Mouse (Mus musculus) embryonic facial prominence, embryonic 15.5 days (tissue): ENCODE results near the gene Prcp. TPM values are rescaled to one million over a fixed set of nuclear protein-coding genes. Genes with fewer than 3 reads are reported as not detected.
"Not testable (repeated sequence)": the region's sequence is repeated elsewhere in the genome, so short reads cannot be mapped to it uniquely, and the experiment has no call there.

Experiments
- ATAC-seq: fragments of 200-750 bp; cut with Nextera tagmentation; 2 replicates; pipeline ENCODE4 v1.8.0; 2017; ENCODE audit warnings: low read depth, moderate TSS enrichment; ENCODE audit not compliant: insufficient number of reproducible peaks, low FRiP score, low TSS enrichment
- H3K27ac ChIP-seq: fragments of 300-500 bp; sonication (generic); replicated peaks from 2 replicates; pipeline ENCODE4 v1.5.1; 2015; ENCODE audit warnings: mild to moderate bottlenecking, inconsistent platforms
- H3K27me3 ChIP-seq: fragments of 300-500 bp; sonication (generic); 2 replicates; pipeline ENCODE4 v1.6.1; 2015; ENCODE audit warnings: inconsistent platforms
- H3K36me3 ChIP-seq: fragments of 300-500 bp; sonication (generic); 2 replicates; pipeline ENCODE4 v1.6.1; 2015; ENCODE audit warnings: mild to moderate bottlenecking, inconsistent platforms
- H3K4me1 ChIP-seq: fragments of 300-500 bp; sonication (generic); 2 replicates; pipeline ENCODE4 v1.6.1; 2015; ENCODE audit warnings: inconsistent platforms
- H3K4me2 ChIP-seq: fragments of 300-500 bp; sonication (generic); replicated peaks from 2 replicates; pipeline ENCODE4 v1.6.1; 2015; ENCODE audit warnings: mild to moderate bottlenecking, inconsistent platforms
- H3K4me3 ChIP-seq: fragments of 300-500 bp; sonication (generic); replicated peaks from 2 replicates; pipeline ENCODE4 v1.5.1; 2015; ENCODE audit warnings: mild to moderate bottlenecking, inconsistent platforms
- H3K9ac ChIP-seq: fragments of 300-500 bp; sonication (generic); 2 replicates; pipeline ENCODE4 v1.6.1; 2015; ENCODE audit warnings: inconsistent platforms
- H3K9me3 ChIP-seq: fragments of 300-500 bp; sonication (generic); replicated peaks from 2 replicates; pipeline ENCODE4 v1.6.1; 2016; ENCODE audit warnings: inconsistent platforms
- WGBS: fragments of 180-500 bp; shearing (Covaris S2); methylation state at CpG from one replicate; pipeline ENCODE4 v1.1.7; 2015; 5-methylcytosine and 5-hydroxymethylcytosine counted together
- polyA plus RNA-seq: library from polyadenylated mRNA; unstranded; fragments of >200 nt; fragmentation: Nextera tagmentation; extraction: Ambion mirVana; gene quantifications from 2 replicates; pipeline ENCODE4 v1.2.1, GENCODE M21; 2015

The Prcp gene
- polyA plus RNA-seq, 1 experiment from 2014 or later, result 30.5 TPM

DNA sequence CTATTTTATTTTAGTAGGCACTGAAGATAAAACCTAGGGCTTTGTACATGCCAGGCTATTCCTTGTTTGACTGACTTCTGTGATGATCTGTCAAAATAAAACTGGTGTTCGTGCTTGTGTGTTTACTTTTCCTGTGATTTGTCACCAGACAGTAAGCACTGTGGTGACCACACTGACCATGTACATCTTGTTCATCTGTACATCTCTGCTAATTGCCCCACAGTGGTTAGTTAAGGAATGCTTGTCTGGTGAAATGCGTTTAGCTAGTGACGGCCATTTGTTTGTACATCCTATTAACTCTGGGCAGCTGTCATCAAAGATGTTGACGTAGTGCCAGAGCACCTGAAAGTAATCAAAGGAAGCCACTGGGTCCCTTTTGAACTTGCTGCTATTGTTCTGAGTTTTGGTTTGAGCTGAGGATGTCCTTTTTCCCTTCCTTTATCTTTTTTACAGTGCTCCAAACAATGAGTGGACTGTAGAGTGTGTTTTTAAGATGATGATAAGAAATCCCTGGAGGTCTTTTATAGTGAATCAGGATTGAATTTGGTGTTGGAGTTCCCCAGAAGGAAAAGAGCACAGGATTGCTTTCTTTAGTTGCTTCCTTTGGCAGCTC, 16.5 kb downstream of the Prcp start:
- no peaks in the 10 kb centered on the region for H3K27me3 ChIP-seq
- no peak for ATAC-seq
- no peaks in the 10 kb centered on the region for H3K4me1 ChIP-seq
- H3K4me2 ChIP-seq, result no peak overlapping the region
- H3K4me3 ChIP-seq, result no peak overlapping the region
- H3K27ac ChIP-seq, result no peak overlapping the region
- no peaks in the 10 kb centered on the region for H3K9me3 ChIP-seq
- 19% methylated on average over 4 of the region's 4 CpGs for WGBS
- H3K36me3 ChIP-seq, result no peaks in the 10 kb centered on the region
- H3K9ac ChIP-seq, result no peak overlapping the region

DNA sequence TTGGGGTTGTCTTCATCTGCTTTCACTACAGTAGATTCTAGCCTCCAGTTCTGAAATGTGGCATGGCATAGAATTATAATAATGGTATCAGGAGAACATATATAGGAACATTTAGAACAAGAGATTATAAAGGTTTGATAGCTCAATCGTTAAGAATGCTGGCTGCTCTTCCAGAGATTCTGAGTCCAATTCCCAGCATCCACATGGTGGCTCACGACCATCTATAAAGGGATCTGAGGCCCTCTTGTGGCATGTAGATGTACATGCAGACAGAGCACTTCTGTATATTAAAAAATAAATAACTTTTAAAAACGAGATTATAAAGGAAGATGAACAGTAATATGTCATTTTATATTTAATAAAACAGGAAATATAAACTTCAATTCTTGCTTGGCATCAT, 19.2 kb downstream of the Prcp start:
- H3K9me3 ChIP-seq, result no peaks in the 10 kb centered on the region
- H3K9ac ChIP-seq, result no peak overlapping the region
- no peaks in the 10 kb centered on the region for H3K4me1 ChIP-seq
- no peak overlapping the region for H3K27ac ChIP-seq
- ATAC-seq, result no peak
- no peaks in the 10 kb centered on the region for H3K27me3 ChIP-seq
- H3K4me3 ChIP-seq, result no peak overlapping the region
- no peaks in the 10 kb centered on the region for H3K36me3 ChIP-seq
- no peak overlapping the region for H3K4me2 ChIP-seq
- WGBS, result 42% methylated on average over 3 of the region's 3 CpGs

DNA sequence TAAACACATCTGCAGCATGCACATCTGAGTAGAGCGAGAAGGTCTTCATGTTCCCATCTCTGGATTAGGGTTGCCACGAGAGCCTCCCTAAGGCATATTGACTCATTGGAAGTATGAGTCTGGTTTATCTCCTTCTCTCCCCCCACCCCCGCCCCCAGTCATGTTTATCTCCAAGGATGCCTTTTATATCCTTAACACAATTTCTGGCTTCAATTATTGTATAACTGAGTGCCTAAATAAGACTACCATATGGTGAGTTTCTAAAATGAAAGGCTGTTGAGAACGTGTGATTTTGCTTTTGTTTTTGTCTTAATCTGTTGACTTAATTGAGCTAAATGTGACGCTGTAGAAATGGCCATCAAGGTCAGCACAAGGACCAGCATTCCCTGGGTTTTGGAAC, 21.8 kb downstream of the Prcp start:
- WGBS, result 67% methylated on average over 5 of the region's 5 CpGs
- Histone ChIP-seq H3K9me3 (no peaks in the 10 kb centered on the region), H3K27me3 (no peaks in the 10 kb centered on the region), H3K27ac (no peak overlapping the region), H3K9ac (no peak overlapping the region), H3K36me3 (no peaks in the 10 kb centered on the region), H3K4me2 (no peak overlapping the region), H3K4me1 (no peaks in the 10 kb centered on the region), H3K4me3 (no peak overlapping the region)
- no peak for ATAC-seq

DNA sequence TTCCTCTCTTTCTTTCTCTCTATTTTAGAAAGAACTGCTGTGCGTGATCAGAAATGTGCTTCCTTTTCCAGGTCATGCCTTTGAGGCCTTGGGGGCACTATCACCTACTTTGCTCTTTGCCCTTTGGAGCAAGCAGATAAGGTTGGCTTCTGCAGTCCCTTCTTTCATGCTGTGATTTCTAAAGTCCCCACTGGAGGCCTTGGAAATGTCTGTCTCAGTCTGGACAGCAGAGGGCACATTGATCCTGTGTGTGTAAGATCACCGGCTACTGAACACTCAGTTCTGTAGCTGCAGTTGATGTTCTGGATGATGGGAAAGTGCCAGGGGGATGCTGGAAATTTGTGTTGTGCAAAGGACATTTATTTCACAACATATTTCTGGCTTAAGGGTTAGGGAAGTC, 22.8 kb downstream of the Prcp start:
- no peak for ATAC-seq
- H3K27me3 ChIP-seq, result no peaks in the 10 kb centered on the region
- no peak overlapping the region for H3K9ac ChIP-seq
- 66% methylated on average over 2 of the region's 2 CpGs for WGBS
- H3K4me2 ChIP-seq, result no peak overlapping the region
- H3K4me3 ChIP-seq, result no peak overlapping the region
- H3K9me3 ChIP-seq, result no peaks in the 10 kb centered on the region
- H3K27ac ChIP-seq, result no peak overlapping the region
- H3K4me1 ChIP-seq, result no peaks in the 10 kb centered on the region
- H3K36me3 ChIP-seq, result no peaks in the 10 kb centered on the region

DNA sequence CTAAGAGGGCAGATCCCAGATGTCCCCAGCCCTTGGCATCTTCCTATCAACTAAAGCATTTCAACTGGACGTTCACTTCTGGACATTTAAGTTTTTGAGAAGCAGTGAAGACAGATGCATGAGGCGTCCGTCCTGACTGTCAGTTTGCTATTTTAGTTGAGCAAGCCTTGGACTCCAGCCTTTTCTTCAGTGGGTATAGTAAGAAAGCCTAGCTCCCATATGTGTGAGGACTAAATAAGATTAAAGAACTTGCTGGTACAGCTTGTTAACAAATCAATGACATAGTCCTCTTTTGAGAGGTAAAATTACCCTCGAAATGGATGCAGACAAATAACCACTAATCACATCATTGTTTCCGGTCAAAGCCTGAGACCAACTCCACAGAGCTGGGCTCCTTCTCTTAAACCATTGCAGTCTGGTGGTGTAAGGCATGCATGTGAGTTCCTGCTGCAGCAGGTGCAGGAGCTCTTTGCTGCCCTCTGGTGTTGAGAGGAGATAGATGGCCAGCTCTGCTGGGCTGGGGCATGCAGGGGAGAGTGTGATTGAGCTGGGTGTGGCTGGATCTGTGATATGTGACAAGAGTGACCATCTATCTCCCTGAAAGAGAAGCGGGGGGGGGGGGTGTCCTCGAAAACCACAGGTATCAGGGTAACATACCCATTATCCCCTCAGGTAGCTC, 29.2 kb downstream of the Prcp start:
- no peak; the same call in 1 of the 2 replicates for ATAC-seq
- Histone ChIP-seq H3K4me2 (no peak overlapping the region), H3K27me3 (no peaks in the 10 kb centered on the region), H3K27ac (no peak overlapping the region), H3K4me3 (no peak overlapping the region), H3K9me3 (no peaks in the 10 kb centered on the region), H3K9ac (no peak overlapping the region), H3K36me3 (no peaks in the 10 kb centered on the region), H3K4me1 (no peaks in the 10 kb centered on the region)
- WGBS, result 51% methylated on average over 7 of the region's 7 CpGs

DNA sequence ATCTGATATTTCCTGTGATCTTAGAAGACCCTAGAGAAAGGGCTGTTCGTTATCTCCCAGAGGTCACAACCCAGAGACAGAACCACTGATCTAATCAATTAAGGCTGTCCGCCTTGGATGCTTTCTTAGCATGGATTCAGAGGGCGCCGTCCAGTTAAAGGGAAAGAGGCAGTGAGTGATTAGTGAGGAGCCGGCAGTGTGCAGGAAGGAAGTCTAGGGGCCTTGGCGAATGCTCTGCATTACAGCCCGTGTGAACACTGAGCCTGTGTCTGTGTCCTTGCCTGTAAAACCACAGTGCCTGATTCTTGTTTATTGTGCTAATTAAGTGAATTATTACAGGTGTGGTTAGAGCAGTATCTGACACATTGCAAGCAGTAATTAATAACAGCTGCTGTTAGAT, 30.0 kb downstream of the Prcp start:
- not testable (repeated sequence) for H3K4me2 ChIP-seq, H3K27ac ChIP-seq, H3K27me3 ChIP-seq, H3K9me3 ChIP-seq, H3K4me1 ChIP-seq, ATAC-seq, H3K36me3 ChIP-seq, H3K4me3 ChIP-seq, H3K9ac ChIP-seq
- WGBS, result 33% methylated on average over 7 of the region's 7 CpGs

DNA sequence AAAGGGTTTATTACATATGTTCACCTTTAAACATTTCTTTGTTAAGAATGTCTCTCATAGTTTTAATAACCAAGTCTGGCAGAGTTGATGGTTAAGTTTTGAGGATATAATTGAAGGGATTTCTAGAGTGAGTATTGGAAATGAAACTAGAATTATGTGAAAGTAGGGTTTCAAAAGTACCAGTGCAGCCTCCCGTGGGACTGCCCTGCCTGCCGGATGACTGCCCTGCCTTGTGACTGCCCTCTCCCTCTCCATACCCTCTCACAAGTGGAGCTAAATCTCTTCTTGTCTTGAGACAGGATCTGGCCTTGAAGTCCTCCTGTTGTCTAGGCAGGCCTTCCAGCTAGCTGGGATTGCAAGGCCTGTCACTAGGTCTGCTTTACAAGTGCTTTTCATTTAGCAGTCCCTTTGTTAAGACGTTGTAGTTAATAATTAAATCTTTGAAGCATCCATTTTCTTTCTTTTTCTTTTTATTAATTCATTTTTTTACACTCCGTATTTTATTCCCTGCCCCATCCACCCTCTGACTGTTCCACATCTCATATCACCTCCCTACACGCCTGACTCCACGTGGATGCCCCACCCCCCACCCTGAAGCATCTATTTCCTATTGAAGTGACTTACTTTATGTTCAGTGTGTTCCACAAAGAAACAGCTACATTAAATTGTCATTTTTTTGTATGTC, 46.0 kb downstream of the Prcp start:
- Histone ChIP-seq H3K27ac (no peak overlapping the region), H3K9ac (no peak overlapping the region), H3K27me3 (no peaks in the 10 kb centered on the region), H3K4me1 (no peaks in the 10 kb centered on the region), H3K4me2 (no peak overlapping the region), H3K4me3 (no peak overlapping the region), H3K9me3 (no peaks in the 10 kb centered on the region), H3K36me3 (no peaks in the 10 kb centered on the region)
- WGBS, result 74% methylated on average over 6 of the region's 6 CpGs
- no peak for ATAC-seq

DNA sequence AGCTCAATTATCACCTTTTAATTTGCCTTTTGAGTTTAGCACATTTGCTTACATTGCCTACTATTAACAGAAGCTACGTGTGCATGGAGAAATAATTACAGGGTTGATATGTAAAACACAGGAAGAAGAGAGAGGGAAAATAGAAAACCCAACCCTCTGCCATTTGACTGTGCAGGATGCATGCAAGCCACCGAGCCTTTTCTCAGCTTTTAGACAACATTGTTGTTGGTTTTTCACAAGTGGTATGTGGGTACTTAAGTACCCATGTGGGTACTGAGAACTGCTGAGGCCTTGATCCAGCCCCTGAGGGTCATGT, 46.5 kb downstream of the Prcp start:
- no peak for ATAC-seq
- no peaks in the 10 kb centered on the region for H3K9me3 ChIP-seq
- no peak overlapping the region for H3K27ac ChIP-seq
- H3K4me1 ChIP-seq, result no peaks in the 10 kb centered on the region
- no peak overlapping the region for H3K4me3 ChIP-seq
- no peak overlapping the region for H3K4me2 ChIP-seq
- no peaks in the 10 kb centered on the region for H3K36me3 ChIP-seq
- H3K27me3 ChIP-seq, result no peaks in the 10 kb centered on the region
- H3K9ac ChIP-seq, result no peak overlapping the region
- WGBS, result 55% methylated on average over 2 of the region's 2 CpGs

DNA sequence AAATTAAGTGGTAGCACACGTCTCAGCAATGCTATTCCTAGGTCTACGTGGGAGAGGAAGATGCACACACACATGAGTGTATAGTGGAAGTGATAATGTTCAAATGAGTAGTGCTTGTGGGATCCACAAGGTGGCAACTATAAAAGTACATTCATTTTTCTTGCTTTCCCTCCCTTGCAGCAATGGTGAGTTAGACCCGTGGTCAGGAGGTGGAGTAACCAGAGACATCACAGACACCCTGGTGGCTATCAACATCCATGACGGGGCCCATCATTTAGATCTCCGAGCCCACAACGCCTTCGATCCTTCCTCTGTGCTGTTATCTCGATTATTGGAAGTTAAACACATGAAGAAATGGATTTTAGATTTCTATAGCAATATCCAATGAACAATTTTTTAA, 58.5 kb downstream of the Prcp start:
- no peak overlapping the region for H3K4me3 ChIP-seq
- H3K4me2 ChIP-seq, result no peak overlapping the region
- H3K9ac ChIP-seq, result no peak overlapping the region
- no peaks in the 10 kb centered on the region for H3K27me3 ChIP-seq
- no peak for ATAC-seq
- no peak overlapping the region for H3K27ac ChIP-seq
- H3K9me3 ChIP-seq, result no peaks in the 10 kb centered on the region
- no peaks in the 10 kb centered on the region for H3K36me3 ChIP-seq
- H3K4me1 ChIP-seq, result no peaks in the 10 kb centered on the region
- 80% methylated on average over 8 of the region's 8 CpGs for WGBS

DNA sequence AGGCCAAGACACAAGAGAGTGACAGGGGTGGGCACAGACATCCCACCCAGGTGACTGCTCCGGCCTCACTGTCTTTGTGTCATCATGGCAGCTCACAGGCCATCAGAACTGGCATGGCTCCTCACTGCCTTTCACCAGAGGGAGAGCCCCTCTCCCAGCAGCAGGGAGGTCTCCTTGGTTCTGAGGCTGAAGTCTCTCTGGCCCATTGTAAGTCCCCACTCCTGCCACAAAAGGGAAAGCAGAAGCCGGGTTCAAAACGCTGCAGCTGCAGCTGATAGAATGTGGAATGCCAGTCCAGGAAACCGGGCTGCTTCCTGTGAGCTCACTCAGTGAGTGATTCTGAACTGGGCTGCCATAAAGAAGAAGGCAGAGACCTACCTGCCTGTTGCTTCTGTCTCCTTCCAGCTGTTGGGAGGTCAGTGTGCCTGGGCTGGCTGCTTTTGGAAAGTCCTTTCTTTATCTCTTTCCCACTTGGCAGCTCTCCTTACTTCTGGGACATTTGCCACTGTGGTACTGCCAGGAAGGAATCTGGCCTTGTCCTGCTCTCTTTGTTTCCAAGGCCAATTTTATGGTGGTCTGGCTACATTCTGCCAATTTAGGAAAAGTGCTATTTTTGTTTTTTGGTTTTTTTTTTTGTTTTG, 59.2 kb downstream of the Prcp start:
- not testable (repeated sequence) for H3K4me1 ChIP-seq, H3K9ac ChIP-seq, H3K4me3 ChIP-seq, ATAC-seq, H3K9me3 ChIP-seq, H3K27ac ChIP-seq, H3K4me2 ChIP-seq, H3K27me3 ChIP-seq, H3K36me3 ChIP-seq
- WGBS, result 80% methylated on average over 4 of the region's 4 CpGs

DNA sequence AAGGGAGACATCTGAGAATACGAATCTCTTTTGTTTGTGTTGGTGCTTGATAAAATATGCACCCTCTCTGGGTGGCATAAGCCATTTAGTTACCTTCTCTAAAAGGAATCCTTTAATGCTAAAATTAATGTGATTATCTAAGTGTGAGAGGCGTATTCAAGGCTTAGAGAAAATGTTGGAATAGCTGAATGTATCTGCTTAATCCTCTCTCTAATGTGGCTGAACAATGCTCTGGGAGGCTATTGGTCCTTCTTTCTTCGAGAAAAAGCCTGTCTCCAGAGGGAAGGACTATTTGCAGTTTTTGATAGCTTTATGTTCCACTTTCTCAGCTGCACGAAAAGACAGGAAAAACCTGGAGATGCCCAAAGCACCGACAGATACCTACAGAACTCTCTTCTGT, 62.5 kb downstream of the Prcp start:
- 48% methylated on average over 5 of the region's 5 CpGs for WGBS
- no peak overlapping the region for H3K4me3 ChIP-seq
- no peak overlapping the region for H3K27ac ChIP-seq

More for the DNA sequence above, 62.5 kb downstream of the Prcp start:
- H3K4me1 ChIP-seq, result peaks cover 9% of the 10 kb centered on the region; the same call in 1 of the 2 replicates
- H3K4me2 ChIP-seq, result no peak overlapping the region
- ATAC-seq, result no peak
- H3K36me3 ChIP-seq, result no peaks in the 10 kb centered on the region
- H3K27me3 ChIP-seq, result no peaks in the 10 kb centered on the region
- no peak overlapping the region for H3K9ac ChIP-seq
- H3K9me3 ChIP-seq, result no peaks in the 10 kb centered on the region
